In the genomic region with DNA sequence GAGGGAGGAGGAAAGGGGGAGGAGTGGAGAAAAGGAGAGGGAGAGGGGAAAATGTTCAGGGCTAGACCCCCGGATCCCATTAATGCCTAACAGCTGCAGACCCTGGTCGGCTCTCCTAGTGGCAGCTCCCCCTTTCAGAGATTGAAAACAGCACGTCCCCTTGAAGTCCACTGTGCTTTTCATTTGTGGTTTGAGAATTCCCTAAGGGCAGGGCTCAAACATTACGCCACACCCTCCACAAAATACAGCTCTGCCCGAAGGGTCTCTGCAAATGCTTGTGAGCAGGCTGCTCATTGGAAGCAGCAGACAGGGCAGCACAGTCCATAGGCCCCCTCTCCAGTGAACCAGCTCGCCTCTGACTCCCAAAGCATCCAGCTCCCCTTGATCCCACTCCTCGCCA, we compare ENCODE assay signal across 14 mouse cellular contexts.
DNase-seq lines count a peak whose midpoint lies in the region; ATAC-seq and TF ChIP-seq lines count a peak whose summit lies in the region.
"Had no signal": no experiment of that assay in that cellular context is flagged by ENCODE, and none has a peak within 500 bp of the region (broad histone marks: within the 10 kb centered on the region; RNA-seq: fewer than 3 reads in every experiment).

No protein-coding gene starts in this region.

- no peak for ATAC-seq in midbrain, postnatal 0 days (ENCODE audit: low FRiP score)
- peak; percentile 83 for ATAC-seq in limb, embryonic 11.5 days (ENCODE audit: insufficient number of reproducible peaks, low FRiP score, low TSS enrichment, low read depth)

- no peak for DNase-seq in midbrain, embryonic 10.5 days (ENCODE audit: low spot score)
- no peak for DNase-seq in midbrain, postnatal 0 days (ENCODE audit: low spot score)
- DNase-seq in embryo, embryonic 9.5 days (ENCODE audit: extremely low spot score), result peak; percentile 28
- peak; percentile 75 for DNase-seq in limb, embryonic 11.5 days (ENCODE audit: low spot score)
- DNase-seq in thymus, postnatal 36 days, result no peak
- DNase-seq in left cerebral cortex, adult 8-10 months (ENCODE audit: low spot score in 2 of 2), result no peak
- DNase-seq in T-cell, adult 2 months (ENCODE audit: low spot score), result no peak
- DNase-seq: cerebellum, adult 9-11 months; gastrocnemius, postnatal 36 days; heart, postnatal 14 days; kidney, adult 9 months had no signal

- H3K4me2 ChIP-seq in midbrain, postnatal 0 days (ENCODE audit: low read depth, low read length, poor library complexity, severe bottlenecking), result no peak overlapping the region
- no peak overlapping the region for H3K4me2 ChIP-seq in limb, embryonic 11.5 days (ENCODE audit: low read depth, severe bottlenecking)
- H3K4me2 ChIP-seq: liver, embryonic 15.5 days; midbrain, embryonic 11.5 days; neural tube, embryonic 13.5 days had no signal

- H3K9me3 ChIP-seq in midbrain, embryonic 10.5 days (replicated peaks), result no peaks in the 10 kb centered on the region
- no peaks in the 10 kb centered on the region for H3K9me3 ChIP-seq in midbrain, postnatal 0 days (ENCODE audit: low read length)
- no peaks in the 10 kb centered on the region for H3K9me3 ChIP-seq in limb, embryonic 11.5 days (ENCODE audit: control insufficient read depth, low read length)
- H3K9me3 ChIP-seq: liver, embryonic 15.5 days; neural tube, embryonic 13.5 days had no signal

- no peak overlapping the region for H3K9ac ChIP-seq in midbrain, postnatal 0 days (replicated peaks; ENCODE audit: low read length, poor library complexity, severe bottlenecking)
- no peak overlapping the region for H3K9ac ChIP-seq in limb, embryonic 11.5 days (ENCODE audit: low read length)
- H3K9ac ChIP-seq: liver, embryonic 15.5 days; neural tube, embryonic 13.5 days had no signal

- H3K36me3 ChIP-seq in midbrain, embryonic 10.5 days, result no peaks in the 10 kb centered on the region
- no peaks in the 10 kb centered on the region for H3K36me3 ChIP-seq in midbrain, postnatal 0 days (ENCODE audit: insufficient read depth, low read length)
- H3K36me3 ChIP-seq in limb, embryonic 11.5 days (ENCODE audit: control insufficient read depth, insufficient read depth, low read length), result no peaks in the 10 kb centered on the region
- H3K36me3 ChIP-seq: liver, embryonic 15.5 days; neural tube, embryonic 13.5 days had no signal

- peak overlapping the region; percentile 55; the same call in 1 of the 2 replicates for H3K27ac ChIP-seq in midbrain, embryonic 10.5 days (replicated peaks)
- no peak overlapping the region for H3K27ac ChIP-seq in midbrain, postnatal 0 days (ENCODE audit: low read depth, low read length)
- peak overlapping the region; percentile 68 for H3K27ac ChIP-seq in limb, embryonic 11.5 days (replicated peaks; ENCODE audit: low read depth, low read length)
- H3K27ac ChIP-seq: liver, embryonic 15.5 days; neural tube, embryonic 13.5 days had no signal

- no peak for TF ChIP-seq CTCF in midbrain, postnatal 0 days (IDR thresholded peaks at IDR 0.05)

- no peaks in the 10 kb centered on the region for H3K27me3 ChIP-seq in midbrain, embryonic 10.5 days (ENCODE audit: low read depth, poor library complexity, severe bottlenecking)
- H3K27me3 ChIP-seq in midbrain, postnatal 0 days (ENCODE audit: insufficient read depth, low read length), result no peaks in the 10 kb centered on the region
- no peaks in the 10 kb centered on the region for H3K27me3 ChIP-seq in limb, embryonic 11.5 days (ENCODE audit: control insufficient read depth, insufficient read depth, low read length)
- H3K27me3 ChIP-seq: liver, embryonic 15.5 days; neural tube, embryonic 13.5 days had no signal

- WGBS in midbrain, embryonic 10.5 days, result 44% methylated on average over 7 of the region's 7 CpGs
- 43% methylated on average over 7 of the region's 7 CpGs for WGBS in midbrain, postnatal 0 days
- 6% methylated on average over 7 of the region's 7 CpGs for WGBS in limb, embryonic 11.5 days

- H3K4me3 ChIP-seq in midbrain, embryonic 10.5 days, result no peak overlapping the region
- H3K4me3 ChIP-seq in midbrain, postnatal 0 days (ENCODE audit: low read depth, low read length), result no peak overlapping the region
- H3K4me3 ChIP-seq in limb, embryonic 11.5 days (ENCODE audit: low read depth, low read length), result no peak overlapping the region
- H3K4me3 ChIP-seq: liver, embryonic 15.5 days; neural tube, embryonic 13.5 days had no signal

- peaks cover 31% of the 10 kb centered on the region for H3K4me1 ChIP-seq in midbrain, embryonic 10.5 days
- H3K4me1 ChIP-seq in midbrain, postnatal 0 days (ENCODE audit: insufficient read depth, low read length), result no peaks in the 10 kb centered on the region
- H3K4me1 ChIP-seq in limb, embryonic 11.5 days (ENCODE audit: control insufficient read depth, insufficient read depth, low read length), result peaks cover 21% of the 10 kb centered on the region

Comparison
In these comparisons a context has a peak if more than half of its experiments do, and no peak if none do; other contexts are left out.
1. DNase-seq: peak in embryo, embryonic 9.5 days (single experiment) and limb, embryonic 11.5 days (single experiment); none in midbrain, embryonic 10.5 days (single experiment), midbrain, postnatal 0 days (single experiment), thymus, postnatal 36 days (0 of 2), left cerebral cortex, adult 8-10 months (0 of 2) and T-cell, adult 2 months (single experiment).